Mouse (Mus musculus) left cerebral cortex, postnatal 36 days (tissue): ENCODE data around the gene Grpel1. TPM values are rescaled to one million over a fixed set of nuclear protein-coding genes. Genes with fewer than 3 reads are reported as not detected.

Experiments used
- DNase-seq, 2 experiments: peaks; one replicate each; pipeline ENCODE4 v3.0.0; 2021 to 2022; ENCODE audit warnings: low spot score in 2 of 2, mixed read lengths in 1 of 2
- intact Hi-C: fragments of 180-260 bp; cut with DNase I; formaldehyde crosslinking; loops from one replicate; pipeline ENCODE4 v1.15.1; 2025
- total RNA-seq, 2 experiments: library from RNA; stranded (reverse); gene quantifications; 2 replicates each; pipeline ENCODE4 v1.2.3; 2021

Grpel1 gene
- total RNA-seq, 2 experiments from 2014 or later: 21.1 to 22.9 TPM

- DNase-seq: no peak
- intact Hi-C loops: loop anchor here (5.0 kb wide), 1 partner anchor 427 kb away; no protein-coding TSS in a partner anchor
These were observed 5.9 kb upstream of the Grpel1 start for GRCm38 (mm10) chr5:36458926-36459325.

- intact Hi-C loops: loop anchor here (5.0 kb wide), 2 partner anchors 122 to 282 kb away; no protein-coding TSS in a partner anchor
- no peak for DNase-seq
These were observed 4.1 kb upstream of the Grpel1 start for GRCm38 (mm10) chr5:36460712-36461111.

- no peak for DNase-seq
- intact Hi-C loops: loop anchor here (5.0 kb wide), 2 partner anchors 121 to 281 kb away; no protein-coding TSS in a partner anchor
These were observed 3.6 kb upstream of the Grpel1 start for GRCm38 (mm10) chr5:36461231-36461630.

GRCm38 (mm10) chr5:36462810-36463209 lies 2.0 kb upstream of the Grpel1 start:
- peak; percentile 63 to 73 for DNase-seq
- intact Hi-C loops: loop anchor here (5.0 kb wide), 2 partner anchors 119 to 279 kb away; no protein-coding TSS in a partner anchor

GRCm38 (mm10) chr5:36463391-36463790 lies 1.4 kb upstream of the Grpel1 start:
- no peak for DNase-seq
- intact Hi-C loops: loop anchor here (5.0 kb wide), 2 partner anchors 119 to 279 kb away; no protein-coding TSS in a partner anchor

GRCm38 (mm10) chr5:36465889-36466288 lies 1.1 kb downstream of the Grpel1 start:
- intact Hi-C loops: loop anchor here (2.0 kb wide), 1 partner anchor 19 kb away; the partner anchor contains the start of genes Ccdc96 and Tada2b
- no peak for DNase-seq

GRCm38 (mm10) chr5:36471206-36471605 lies 6.4 kb downstream of the Grpel1 start:
- no peak for DNase-seq
- intact Hi-C loops: no loop called here

GRCm38 (mm10) chr5:36472876-36473655 lies 8.3 kb downstream of the Grpel1 start:
- DNase-seq: no peak
- intact Hi-C loops: no loop called here

GRCm38 (mm10) chr5:36474283-36474682 lies 9.5 kb downstream of the Grpel1 start:
- DNase-seq: peak; percentile 60 to 63
- intact Hi-C loops: no loop called here

- no peak for DNase-seq
- intact Hi-C loops: loop anchor here (5.0 kb wide), 1 partner anchor 270 kb away; the partner anchor contains the start of gene Bloc1s4
These were observed 12.7 kb downstream of the Grpel1 start for GRCm38 (mm10) chr5:36477486-36477885.

- intact Hi-C loops: loop anchor here (5.0 kb wide), 1 partner anchor 269 kb away; the partner anchor contains the start of gene Bloc1s4
- no peak for DNase-seq
These were observed 14.0 kb downstream of the Grpel1 start for GRCm38 (mm10) chr5:36478540-36479420.

- intact Hi-C loops: loop anchor here (5.0 kb wide), 2 partner anchors 103 to 268 kb away; partner anchors contain the start of gene Bloc1s4
- no peak for DNase-seq
These were observed 14.9 kb downstream of the Grpel1 start for GRCm38 (mm10) chr5:36479735-36480134.

GRCm38 (mm10) chr5:36480398-36480797 lies 15.6 kb downstream of the Grpel1 start:
- intact Hi-C loops: loop anchor here (5.0 kb wide), 1 partner anchor 102 kb away; no protein-coding TSS in a partner anchor
- DNase-seq: no peak

- intact Hi-C loops: loop anchor here (5.0 kb wide), 1 partner anchor 101 kb away; no protein-coding TSS in a partner anchor
- DNase-seq: no peak
These were observed 16.3 kb downstream of the Grpel1 start for GRCm38 (mm10) chr5:36481114-36481513.

GRCm38 (mm10) chr5:36483203-36484101 lies 18.7 kb downstream of the Grpel1 start:
- peak; percentile 53 to 57 for DNase-seq
- intact Hi-C loops: loop anchor here (2.0 to 5.0 kb wide), 2 partner anchors 19 to 99 kb away; partner anchors contain the start of gene Grpel1

GRCm38 (mm10) chr5:36484171-36484990 lies 19.6 kb downstream of the Grpel1 start, which contains the start of the genes Tada2b and Ccdc96:
Gene Tada2b, minus strand, starts transcription at chr5:36484285.
Gene Ccdc96, plus strand, starts transcription at chr5:36484588.
- peak; percentile 98 to 99 for DNase-seq
- intact Hi-C loops: loop anchor here (2.0 to 5.0 kb wide), 2 partner anchors 20 to 98 kb away; partner anchors contain the start of gene Grpel1

- DNase-seq: no peak
- intact Hi-C loops: loop anchor here (2.0 kb wide), 1 partner anchor 21 kb away; the partner anchor contains the start of gene Grpel1
These were observed 20.5 kb downstream of the Grpel1 start for GRCm38 (mm10) chr5:36485306-36485705.
